Mouse (Mus musculus) testis, adult 2 months (tissue): ENCODE measurements at regions not wholly inside any gene's neighbourhood (a gene's known extent, or its start where the extent isn't known, plus 50 kb on each side); places are given as distances from the start of the nearest gene placed in this dataset.

Source experiments
- CTCF ChIP-seq: fragments of 200-500 bp; IDR thresholded peaks from 2 replicates; pipeline ENCODE4 v1.5.1; 2012; ENCODE audit warnings: low read depth, mild to moderate bottlenecking, inconsistent platforms, low read length, moderate library complexity; ENCODE audit not compliant: control insufficient read depth, insufficient read depth, insufficient replicate concordance
- POLR2A ChIP-seq: fragments of 200-500 bp; IDR thresholded peaks from 2 replicates; pipeline ENCODE4 v1.6.1; 2012; ENCODE audit warnings: low read depth, mild to moderate bottlenecking, inconsistent platforms, low read length, moderate library complexity; ENCODE audit not compliant: control insufficient read depth

DNA sequence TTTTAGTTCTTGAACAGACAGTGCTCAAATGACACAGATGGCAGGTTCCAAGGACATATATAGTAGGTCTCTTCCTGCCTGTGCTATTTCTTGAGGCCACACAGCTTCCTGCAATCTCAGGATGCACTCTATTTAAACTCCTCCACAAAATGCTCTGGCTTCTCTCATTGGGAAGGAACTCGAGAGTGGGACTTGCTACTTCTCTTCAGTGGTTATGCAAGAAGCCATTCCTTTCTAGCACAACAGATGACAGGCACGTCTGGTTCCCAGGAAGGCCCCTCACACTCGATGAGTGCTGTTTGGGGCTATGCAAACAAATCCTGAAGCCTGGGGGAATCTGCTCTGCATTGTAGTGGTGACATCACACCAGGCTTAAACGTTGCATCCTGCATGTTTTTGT lies 425.6 kb upstream of the Kazn start:
- TF ChIP-seq POLR2A (no peak), CTCF (no peak)
